Mouse (Mus musculus) heart, postnatal 0 days (tissue): ENCODE results near the gene Wfdc3. TPM values are rescaled to one million over a fixed set of nuclear protein-coding genes. Genes with fewer than 3 reads are reported as not detected.

Source experiments
- ATAC-seq: fragments of 200-750 bp; cut with Nextera tagmentation; 2 replicates; pipeline ENCODE4 v1.8.0; 2017; ENCODE audit warnings: low read depth, moderate number of reproducible peaks, moderate library complexity; ENCODE audit not compliant: insufficient read depth
- DNase-seq: peaks from one replicate; pipeline ENCODE4 v3.0.0-alpha.2; 2016; ENCODE audit warnings: low spot score
- H3K27ac ChIP-seq: fragments of 300-500 bp; sonication (generic); 2 replicates; pipeline ENCODE4 v1.5.1; 2014; ENCODE audit warnings: low read depth, mild to moderate bottlenecking
- H3K27me3 ChIP-seq: fragments of 300-500 bp; sonication (generic); 2 replicates; pipeline ENCODE4 v1.6.1; 2014; ENCODE audit warnings: low read length, mixed read lengths; ENCODE audit not compliant: control insufficient read depth, insufficient read depth
- H3K36me3 ChIP-seq: fragments of 300-500 bp; sonication (generic); replicated peaks from 2 replicates; pipeline ENCODE4 v1.6.1; 2014; ENCODE audit warnings: low read length, mixed read lengths; ENCODE audit not compliant: control insufficient read depth, insufficient read depth
- H3K4me1 ChIP-seq: fragments of 300-500 bp; sonication (generic); 2 replicates; pipeline ENCODE4 v1.6.1; 2014; ENCODE audit warnings: antibody characterized with exemption; ENCODE audit not compliant: control insufficient read depth, insufficient read depth
- H3K4me2 ChIP-seq: fragments of 300-500 bp; sonication (generic); 2 replicates; pipeline ENCODE4 v1.6.1; 2014; ENCODE audit warnings: low read depth, mild to moderate bottlenecking, low read length, moderate library complexity
- H3K4me3 ChIP-seq: fragments of 300-500 bp; sonication (generic); 2 replicates; pipeline ENCODE4 v1.5.1; 2014; ENCODE audit warnings: low read depth, low read length
- H3K9ac ChIP-seq: fragments of 300-500 bp; sonication (generic); replicated peaks from 2 replicates; pipeline ENCODE4 v1.6.1; 2014; ENCODE audit warnings: low read depth, low read length, mixed read lengths
- H3K9me3 ChIP-seq: fragments of 300-500 bp; sonication (generic); replicated peaks from 2 replicates; pipeline ENCODE4 v1.6.1; 2016; ENCODE audit warnings: low read length; ENCODE audit not compliant: control insufficient read depth
- CTCF ChIP-seq: IDR thresholded peaks from 2 replicates; pipeline ENCODE4 v1.5.1; 2016; ENCODE audit warnings: antibody characterized with exemption, control low read depth, low read depth
- EP300 ChIP-seq: IDR thresholded peaks from 2 replicates; pipeline ENCODE4 v1.6.1; 2016; ENCODE audit warnings: antibody characterized with exemption, low read depth
- WGBS: fragments of 180-500 bp; shearing (Covaris S2); extraction: QIAGEN DNeasy Blood & Tissue Kit; methylation state at CpG from one replicate; pipeline ENCODE4 v1.1.7; 2014; 5-methylcytosine and 5-hydroxymethylcytosine counted together
- polyA plus RNA-seq: library from polyadenylated mRNA; unstranded; fragments of >200 nt; fragmentation: Nextera tagmentation; extraction: Ambion mirVana; gene quantifications from 2 replicates; pipeline ENCODE4 v1.2.1, GENCODE M21; 2015
- total RNA-seq: library from RNA; depleted of rRNA; stranded (reverse); fragments of >200 nt; gene quantifications from 2 replicates; pipeline ENCODE4 v1.2.3, GENCODE M21; 2014; ENCODE audit warnings: low replicate concordance; rRNA removed

The Wfdc3 gene
- total and polyA plus RNA-seq, 2 experiments from 2014 or later, result 0.46 TPM; not detected in 1

- Histone ChIP-seq H3K4me3 (no peak within 1 kb of the TSS), H3K9me3 (no peaks in the 10 kb centered on the region), H3K4me1 (no peaks in the 10 kb centered on the region), H3K36me3 (no peaks in the 10 kb centered on the region), H3K27ac (no peak within 1 kb of the TSS), H3K4me2 (no peak within 1 kb of the TSS), H3K9ac (no peak within 1 kb of the TSS), H3K27me3 (0 out of 2 replicates have a peak, but pooled peaks cover 3% of the 10 kb centered on the region)
- WGBS, result 69% methylated on average over 4 of the region's 4 CpGs
- DNase-seq, result no peak
- TF ChIP-seq CTCF (no peak), EP300 (no peak)
- ATAC-seq, result no peak
Measured at GRCm38 (mm10) chr2:164698201-164698600, 47.5 kb downstream of the Wfdc3 start, which contains the start of gene Spint4. Gene Spint4 (plus strand): TSS chr2:164698501.

DNA sequence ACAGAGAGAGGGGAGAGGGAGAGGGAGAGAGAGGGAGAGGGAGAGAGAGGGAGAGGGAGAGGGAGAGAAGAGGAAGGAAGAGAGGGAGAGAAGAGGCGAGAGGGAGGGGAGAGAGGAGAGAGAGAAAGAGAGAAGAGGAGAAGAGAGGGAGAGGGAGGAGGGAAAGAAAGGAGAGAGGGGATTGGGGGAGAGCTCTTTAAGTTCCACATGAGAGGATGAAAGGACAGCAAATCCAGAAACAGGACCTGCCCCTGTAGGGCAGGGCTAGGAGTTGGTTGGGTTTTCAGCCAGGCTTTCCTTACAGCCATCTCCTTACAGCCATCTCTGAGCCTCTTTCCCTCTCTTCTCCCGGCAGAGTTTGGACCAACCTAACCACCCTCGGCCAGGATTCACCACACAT, 60.9 kb downstream of the Wfdc3 start, which contains the start of gene Wfdc13:
Wfdc13 (plus strand) TSS at position 301 of the 400 bp plus-strand sequence.
- Histone ChIP-seq H3K36me3 (no peaks in the 10 kb centered on the region), H3K27ac (no peak within 1 kb of the TSS), H3K4me1 (no peaks in the 10 kb centered on the region), H3K9me3 (no peaks in the 10 kb centered on the region), H3K9ac (no peak within 1 kb of the TSS), H3K27me3 (no peaks in the 10 kb centered on the region), H3K4me2 (no peak within 1 kb of the TSS), H3K4me3 (no peak within 1 kb of the TSS)
- no peak for TF ChIP-seq CTCF
- no peak for TF ChIP-seq EP300
- DNase-seq (no peak), ATAC-seq (no peak)
- 49% methylated on average over 3 of the region's 3 CpGs for WGBS

Other genes starting within 250 kb of the Wfdc3 start
- gene Pigt, start 248.4 kb downstream of the Wfdc3 start, total RNA-seq, result 45.0 and 51.0 TPM in 2 replicates
- 30.9 and 32.0 TPM in 2 replicates for gene Pigt, start 248.4 kb downstream of the Wfdc3 start, polyA plus RNA-seq
- 2.9 and 8.5 TPM in 2 replicates for gene Wfdc2, start 183.5 kb downstream of the Wfdc3 start, total RNA-seq
- 0.74 and 23.0 TPM in 2 replicates for gene Wfdc2, start 183.5 kb downstream of the Wfdc3 start, polyA plus RNA-seq
- not detected in 2 replicates for gene Spint3, start 172.5 kb downstream of the Wfdc3 start, total RNA-seq
- not detected in 2 replicates for gene Spint3, start 172.5 kb downstream of the Wfdc3 start, polyA plus RNA-seq
- gene Wfdc6a, start 160.5 kb downstream of the Wfdc3 start, total RNA-seq, result not detected in 2 replicates
- 0.25 and 0.30 TPM in 2 replicates for gene Wfdc6a, start 160.5 kb downstream of the Wfdc3 start, polyA plus RNA-seq
- not detected in 2 replicates for gene Eppin, start 152.3 kb downstream of the Wfdc3 start, total RNA-seq
- gene Eppin, start 152.3 kb downstream of the Wfdc3 start, polyA plus RNA-seq, result not detected in 2 replicates
- gene Wfdc6b, start 132.4 kb downstream of the Wfdc3 start, total RNA-seq, result not detected in 2 replicates
- not detected in 2 replicates for gene Wfdc6b, start 132.4 kb downstream of the Wfdc3 start, polyA plus RNA-seq
- not detected in 2 replicates for gene Wfdc8, start 132.3 kb downstream of the Wfdc3 start, total RNA-seq
- gene Wfdc8, start 132.3 kb downstream of the Wfdc3 start, polyA plus RNA-seq, result not detected in 2 replicates
- gene Wfdc16, start 107.1 kb downstream of the Wfdc3 start, total RNA-seq, result not detected in 2 replicates
- not detected in 2 replicates for gene Wfdc16, start 107.1 kb downstream of the Wfdc3 start, polyA plus RNA-seq
- not detected in 2 replicates for gene Wfdc10, start 89.9 kb downstream of the Wfdc3 start, total RNA-seq
- gene Wfdc10, start 89.9 kb downstream of the Wfdc3 start, polyA plus RNA-seq, result not detected in 2 replicates
- gene Wfdc9, start 89.3 kb downstream of the Wfdc3 start, total RNA-seq, result not detected in 2 replicates
- gene Wfdc9, start 89.3 kb downstream of the Wfdc3 start, polyA plus RNA-seq, result not detected in 2 replicates
- not detected in 2 replicates for gene Wfdc11, start 71.8 kb downstream of the Wfdc3 start, total RNA-seq
- gene Wfdc11, start 71.8 kb downstream of the Wfdc3 start, polyA plus RNA-seq, result not detected in 2 replicates
- gene Wfdc13, start 60.8 kb downstream of the Wfdc3 start, total RNA-seq, result not detected in 2 replicates
- not detected in 2 replicates for gene Wfdc13, start 60.8 kb downstream of the Wfdc3 start, polyA plus RNA-seq
- not detected in 2 replicates for gene Spint4, start 47.4 kb downstream of the Wfdc3 start, total RNA-seq
- gene Spint4, start 47.4 kb downstream of the Wfdc3 start, polyA plus RNA-seq, result not detected in 2 replicates
- gene Spint5, start 30.6 kb downstream of the Wfdc3 start, total RNA-seq, result not detected in 2 replicates
- not detected in 2 replicates for gene Spint5, start 30.6 kb downstream of the Wfdc3 start, polyA plus RNA-seq
- 8.9 and 19.1 TPM in 2 replicates for gene Dnttip1, start 52 bp upstream of the Wfdc3 start, total RNA-seq
- 42.8 and 43.3 TPM in 2 replicates for gene Dnttip1, start 52 bp upstream of the Wfdc3 start, polyA plus RNA-seq
- gene Ube2c, start 24.0 kb upstream of the Wfdc3 start, total RNA-seq, result 175 and 320 TPM in 2 replicates
- 116 and 117 TPM in 2 replicates for gene Ube2c, start 24.0 kb upstream of the Wfdc3 start, polyA plus RNA-seq
- gene Tnnc2, start 34.0 kb upstream of the Wfdc3 start, total RNA-seq, result 4.9 and 5.0 TPM in 2 replicates
- 0.18 and 0.25 TPM in 2 replicates for gene Tnnc2, start 34.0 kb upstream of the Wfdc3 start, polyA plus RNA-seq
- gene Snx21, start 39.9 kb upstream of the Wfdc3 start, total RNA-seq, result 46.4 and 98.1 TPM in 2 replicates
- 29.8 and 30.8 TPM in 2 replicates for gene Snx21, start 39.9 kb upstream of the Wfdc3 start, polyA plus RNA-seq
- 10.6 and 28.9 TPM in 2 replicates for gene Acot8, start 59.0 kb upstream of the Wfdc3 start, total RNA-seq
- 11.4 and 14.1 TPM in 2 replicates for gene Acot8, start 59.0 kb upstream of the Wfdc3 start, polyA plus RNA-seq
- gene Zswim3, start 59.2 kb upstream of the Wfdc3 start, total RNA-seq, result 0.93 and 2.8 TPM in 2 replicates
- 3.3 and 3.4 TPM in 2 replicates for gene Zswim3, start 59.2 kb upstream of the Wfdc3 start, polyA plus RNA-seq
- 5.4 TPM in 2 replicates for gene Zswim1, start 76.8 kb upstream of the Wfdc3 start, total RNA-seq
- 7.0 and 7.4 TPM in 2 replicates for gene Zswim1, start 76.8 kb upstream of the Wfdc3 start, polyA plus RNA-seq
- gene Spata25, start 82.6 kb upstream of the Wfdc3 start, total RNA-seq, result not detected in 2 replicates
- not detected in 2 replicates for gene Spata25, start 82.6 kb upstream of the Wfdc3 start, polyA plus RNA-seq
- 259 and 263 TPM in 2 replicates for gene Ctsa, start 86.9 kb upstream of the Wfdc3 start, total RNA-seq
- gene Ctsa, start 86.9 kb upstream of the Wfdc3 start, polyA plus RNA-seq, result 133 and 134 TPM in 2 replicates
- 57.1 and 103 TPM in 2 replicates for gene Neurl2, start 87.5 kb upstream of the Wfdc3 start, total RNA-seq
- gene Neurl2, start 87.5 kb upstream of the Wfdc3 start, polyA plus RNA-seq, result 68.4 and 76.5 TPM in 2 replicates
- gene Pltp, start 111.8 kb upstream of the Wfdc3 start, total RNA-seq, result 7.7 and 10.4 TPM in 2 replicates
- 8.3 and 8.6 TPM in 2 replicates for gene Pltp, start 111.8 kb upstream of the Wfdc3 start, polyA plus RNA-seq
- gene Pcif1, start 133.4 kb upstream of the Wfdc3 start, total RNA-seq, result 51.8 and 63.6 TPM in 2 replicates
- 50.6 and 54.2 TPM in 2 replicates for gene Pcif1, start 133.4 kb upstream of the Wfdc3 start, polyA plus RNA-seq
- 18.0 and 19.6 TPM in 2 replicates for gene Zfp335, start 165.8 kb upstream of the Wfdc3 start, total RNA-seq
- 3.7 TPM in 2 replicates for gene Zfp335, start 165.8 kb upstream of the Wfdc3 start, polyA plus RNA-seq
- gene Mmp9, start 194.8 kb upstream of the Wfdc3 start, total RNA-seq, result 0.08 and 2.1 TPM in 2 replicates
- 0.32 and 0.64 TPM in 2 replicates for gene Mmp9, start 194.8 kb upstream of the Wfdc3 start, polyA plus RNA-seq
- 0.50 and 3.5 TPM in 2 replicates for gene Slc12a5, start 214.9 kb upstream of the Wfdc3 start, total RNA-seq
- 0.31 and 0.48 TPM in 2 replicates for gene Slc12a5, start 214.9 kb upstream of the Wfdc3 start, polyA plus RNA-seq